Mouse (Mus musculus): Measurements from ENCODE around the gene Zkscan17. TPM values are rescaled to one million over a fixed set of nuclear protein-coding genes. Genes with fewer than 3 reads are reported as not detected.
"Not testable (repeated sequence)": the region's sequence is repeated elsewhere in the genome, so short reads cannot be mapped to it uniquely, and the experiment has no call there.

The Zkscan17 gene
- polyA plus RNA-seq (2015; fragmentation: Nextera tagmentation; extraction: Ambion mirVana), result 11.4 and 15.5 TPM in 2 replicates

GRCm38 (mm10) chr11:59526472-59527080 lies at the start of gene Zkscan17:
Zkscan17 (minus strand) TSS chr11:59526751.
- no peak for ATAC-seq
- 51% methylated on average over 8 of the region's 8 CpGs for WGBS
- H3K9ac ChIP-seq (ENCODE audit: low read depth, low read length), result no peak within 1 kb of the TSS
- H3K27me3 ChIP-seq (replicated peaks; ENCODE audit: control insufficient read depth, insufficient read depth, low read length), result no peaks in the 10 kb centered on the region
- no peak within 1 kb of the TSS for H3K27ac ChIP-seq (ENCODE audit: low read depth, low read length)
- no peaks in the 10 kb centered on the region for H3K9me3 ChIP-seq (ENCODE audit: control insufficient read depth, low read length)
- H3K4me2 ChIP-seq (ENCODE audit: low read length), result no peak within 1 kb of the TSS
- no peaks in the 10 kb centered on the region for H3K36me3 ChIP-seq (ENCODE audit: control insufficient read depth, insufficient read depth, low read length)
- H3K4me3 ChIP-seq (ENCODE audit: low read length), result no peak within 1 kb of the TSS
- no peaks in the 10 kb centered on the region for H3K4me1 ChIP-seq (ENCODE audit: control insufficient read depth, insufficient read depth, low read depth, low read length)

- not testable (repeated sequence) for H3K4me3 ChIP-seq (ENCODE audit: low read length); H3K36me3 ChIP-seq (ENCODE audit: control insufficient read depth, insufficient read depth, low read length); H3K9me3 ChIP-seq (ENCODE audit: control insufficient read depth, low read length); ATAC-seq; H3K27ac ChIP-seq (ENCODE audit: low read depth, low read length); H3K27me3 ChIP-seq (replicated peaks; ENCODE audit: control insufficient read depth, insufficient read depth, low read length); H3K4me2 ChIP-seq (ENCODE audit: low read length); H3K4me1 ChIP-seq (ENCODE audit: control insufficient read depth, insufficient read depth, low read depth, low read length); H3K9ac ChIP-seq (ENCODE audit: low read depth, low read length)
These were observed 49.6 kb upstream of the Zkscan17 start, which contains the start of gene Olfr222 for GRCm38 (mm10) chr11:59576135-59576534. Olfr222 (minus strand) TSS chr11:59576235.

GRCm38 (mm10) chr11:59575726-59576125 lies 49.2 kb upstream of the Zkscan17 start:
- Histone ChIP-seq H3K27me3 (replicated peaks; ENCODE audit: control insufficient read depth, insufficient read depth, low read length) (no peaks in the 10 kb centered on the region), H3K4me1 (ENCODE audit: control insufficient read depth, insufficient read depth, low read depth, low read length) (no peaks in the 10 kb centered on the region), H3K36me3 (ENCODE audit: control insufficient read depth, insufficient read depth, low read length) (no peaks in the 10 kb centered on the region), H3K4me3 (ENCODE audit: low read length) (no peak overlapping the region), H3K9ac (ENCODE audit: low read depth, low read length) (no peak overlapping the region), H3K27ac (ENCODE audit: low read depth, low read length) (no peak overlapping the region), H3K4me2 (ENCODE audit: low read length) (no peak overlapping the region), H3K9me3 (ENCODE audit: control insufficient read depth, low read length) (no peaks in the 10 kb centered on the region)
- WGBS, result 72% methylated on average over 9 of the region's 9 CpGs
- ATAC-seq, result no peak

- Histone ChIP-seq H3K36me3 (ENCODE audit: control insufficient read depth, insufficient read depth, low read length) (no peaks in the 10 kb centered on the region), H3K27me3 (replicated peaks; ENCODE audit: control insufficient read depth, insufficient read depth, low read length) (no peaks in the 10 kb centered on the region), H3K4me2 (ENCODE audit: low read length) (no peak overlapping the region), H3K27ac (ENCODE audit: low read depth, low read length) (no peak overlapping the region), H3K4me1 (ENCODE audit: control insufficient read depth, insufficient read depth, low read depth, low read length) (no peaks in the 10 kb centered on the region), H3K9ac (ENCODE audit: low read depth, low read length) (no peak overlapping the region), H3K4me3 (ENCODE audit: low read length) (no peak overlapping the region), H3K9me3 (ENCODE audit: control insufficient read depth, low read length) (no peaks in the 10 kb centered on the region)
- WGBS, result 59% methylated on average over 3 of the region's 3 CpGs
- ATAC-seq, result no peak
These were observed 42.8 kb upstream of the Zkscan17 start for GRCm38 (mm10) chr11:59569306-59569705.

GRCm38 (mm10) chr11:59562837-59563236 lies 36.3 kb upstream of the Zkscan17 start:
- Histone ChIP-seq H3K4me1 (ENCODE audit: control insufficient read depth, insufficient read depth, low read depth, low read length) (no peaks in the 10 kb centered on the region), H3K36me3 (ENCODE audit: control insufficient read depth, insufficient read depth, low read length) (no peaks in the 10 kb centered on the region), H3K4me3 (ENCODE audit: low read length) (no peak overlapping the region), H3K27me3 (replicated peaks; ENCODE audit: control insufficient read depth, insufficient read depth, low read length) (no peaks in the 10 kb centered on the region), H3K4me2 (ENCODE audit: low read length) (no peak overlapping the region), H3K27ac (ENCODE audit: low read depth, low read length) (no peak overlapping the region), H3K9ac (ENCODE audit: low read depth, low read length) (no peak overlapping the region), H3K9me3 (ENCODE audit: control insufficient read depth, low read length) (no peaks in the 10 kb centered on the region)
- 70% methylated on average over 9 of the region's 9 CpGs for WGBS
- no peak for ATAC-seq

- Histone ChIP-seq H3K4me1 (ENCODE audit: control insufficient read depth, insufficient read depth, low read depth, low read length) (no peaks in the 10 kb centered on the region), H3K9me3 (ENCODE audit: control insufficient read depth, low read length) (no peaks in the 10 kb centered on the region), H3K4me3 (ENCODE audit: low read length) (no peak overlapping the region), H3K27me3 (replicated peaks; ENCODE audit: control insufficient read depth, insufficient read depth, low read length) (no peaks in the 10 kb centered on the region), H3K9ac (ENCODE audit: low read depth, low read length) (no peak overlapping the region), H3K36me3 (ENCODE audit: control insufficient read depth, insufficient read depth, low read length) (no peaks in the 10 kb centered on the region), H3K27ac (ENCODE audit: low read depth, low read length) (no peak overlapping the region), H3K4me2 (ENCODE audit: low read length) (no peak overlapping the region)
- WGBS, result 98% methylated on average over 4 of the region's 4 CpGs
- no peak for ATAC-seq
These were observed 35.8 kb upstream of the Zkscan17 start for GRCm38 (mm10) chr11:59562336-59562735.

- Histone ChIP-seq H3K4me3 (ENCODE audit: low read length) (no peak overlapping the region), H3K27ac (ENCODE audit: low read depth, low read length) (no peak overlapping the region), H3K9me3 (ENCODE audit: control insufficient read depth, low read length) (no peaks in the 10 kb centered on the region), H3K4me1 (ENCODE audit: control insufficient read depth, insufficient read depth, low read depth, low read length) (no peaks in the 10 kb centered on the region), H3K4me2 (ENCODE audit: low read length) (no peak overlapping the region), H3K36me3 (ENCODE audit: control insufficient read depth, insufficient read depth, low read length) (no peaks in the 10 kb centered on the region), H3K27me3 (replicated peaks; ENCODE audit: control insufficient read depth, insufficient read depth, low read length) (no peaks in the 10 kb centered on the region), H3K9ac (ENCODE audit: low read depth, low read length) (no peak overlapping the region)
- 76% methylated on average over 3 of the region's 3 CpGs for WGBS
- no peak for ATAC-seq
These were observed 34.4 kb upstream of the Zkscan17 start for GRCm38 (mm10) chr11:59560906-59561305.

GRCm38 (mm10) chr11:59554535-59554934 lies 28.0 kb upstream of the Zkscan17 start:
- Histone ChIP-seq H3K9ac (ENCODE audit: low read depth, low read length) (no peak overlapping the region), H3K4me3 (ENCODE audit: low read length) (no peak overlapping the region), H3K27ac (ENCODE audit: low read depth, low read length) (no peak overlapping the region), H3K4me1 (ENCODE audit: control insufficient read depth, insufficient read depth, low read depth, low read length) (no peaks in the 10 kb centered on the region), H3K9me3 (ENCODE audit: control insufficient read depth, low read length) (no peaks in the 10 kb centered on the region), H3K27me3 (replicated peaks; ENCODE audit: control insufficient read depth, insufficient read depth, low read length) (no peaks in the 10 kb centered on the region), H3K36me3 (ENCODE audit: control insufficient read depth, insufficient read depth, low read length) (no peaks in the 10 kb centered on the region), H3K4me2 (ENCODE audit: low read length) (no peak overlapping the region)
- ATAC-seq, result no peak
- 85% methylated on average over 8 of the region's 8 CpGs for WGBS

GRCm38 (mm10) chr11:59554127-59554526 lies 27.6 kb upstream of the Zkscan17 start:
- Histone ChIP-seq H3K4me3 (ENCODE audit: low read length) (no peak overlapping the region), H3K27ac (ENCODE audit: low read depth, low read length) (no peak overlapping the region), H3K4me1 (ENCODE audit: control insufficient read depth, insufficient read depth, low read depth, low read length) (no peaks in the 10 kb centered on the region), H3K36me3 (ENCODE audit: control insufficient read depth, insufficient read depth, low read length) (no peaks in the 10 kb centered on the region), H3K27me3 (replicated peaks; ENCODE audit: control insufficient read depth, insufficient read depth, low read length) (no peaks in the 10 kb centered on the region), H3K9ac (ENCODE audit: low read depth, low read length) (no peak overlapping the region), H3K4me2 (ENCODE audit: low read length) (no peak overlapping the region), H3K9me3 (ENCODE audit: control insufficient read depth, low read length) (no peaks in the 10 kb centered on the region)
- WGBS, result 94% methylated on average over 11 of the region's 11 CpGs
- ATAC-seq, result no peak

GRCm38 (mm10) chr11:59544005-59544404 lies 17.5 kb upstream of the Zkscan17 start:
- Histone ChIP-seq H3K36me3 (ENCODE audit: control insufficient read depth, insufficient read depth, low read length) (no peaks in the 10 kb centered on the region), H3K4me2 (ENCODE audit: low read length) (no peak overlapping the region), H3K27me3 (replicated peaks; ENCODE audit: control insufficient read depth, insufficient read depth, low read length) (no peaks in the 10 kb centered on the region), H3K9ac (ENCODE audit: low read depth, low read length) (no peak overlapping the region), H3K4me1 (ENCODE audit: control insufficient read depth, insufficient read depth, low read depth, low read length) (no peaks in the 10 kb centered on the region), H3K4me3 (ENCODE audit: low read length) (no peak overlapping the region), H3K27ac (ENCODE audit: low read depth, low read length) (no peak overlapping the region), H3K9me3 (ENCODE audit: control insufficient read depth, low read length) (no peaks in the 10 kb centered on the region)
- 88% methylated on average over 9 of the region's 9 CpGs for WGBS
- no peak for ATAC-seq
